Mouse (Mus musculus): ENCODE data around the gene Srcin1.

DNA sequence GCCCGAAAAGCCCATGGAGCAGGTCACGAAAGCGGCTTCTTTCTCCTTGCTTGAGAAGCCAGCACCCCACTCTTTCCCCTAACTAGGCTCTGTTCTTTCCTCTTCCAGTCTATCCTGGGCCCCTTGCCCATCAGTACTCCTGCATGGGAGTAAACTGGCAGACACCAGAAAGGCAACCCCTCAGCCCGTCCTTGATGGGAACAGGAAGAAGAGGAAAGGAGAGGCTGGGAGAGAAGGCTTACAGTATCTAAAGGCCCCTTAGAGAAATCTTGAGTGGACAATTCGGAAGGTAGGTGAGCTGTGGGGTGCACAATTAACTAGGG, 40.7 kb downstream of the Srcin1 start:
- TF ChIP-seq CTCF (IDR thresholded peaks at IDR 0.05; ENCODE audit: low read depth) (no peak), EP300 (IDR thresholded peaks at IDR 0.05; ENCODE audit: low read depth) (no peak)

Measured in heart, postnatal 0 days (tissue).